Mouse (Mus musculus) intestine, embryonic 14.5 days (tissue): ENCODE results near the gene Rpusd3. TPM values are rescaled to one million over a fixed set of nuclear protein-coding genes. Genes with fewer than 3 reads are reported as not detected.

Source experiments
- ATAC-seq: fragments of 200-750 bp; cut with Nextera tagmentation; replicated peaks from 2 replicates; pipeline ENCODE4 v1.8.0; 2017; ENCODE audit warnings: low read depth, moderate number of reproducible peaks, moderate TSS enrichment, moderate library complexity; ENCODE audit not compliant: low FRiP score, low TSS enrichment
- DNase-seq: peaks from one replicate; pipeline ENCODE4 v3.0.0-alpha.2; 2018; ENCODE audit warnings: low spot score
- H3K27ac ChIP-seq: fragments of 300-500 bp; sonication (generic); 2 replicates; pipeline ENCODE4 v1.5.1; 2014; ENCODE audit warnings: low read depth, mild to moderate bottlenecking, control low read depth
- H3K27me3 ChIP-seq: fragments of 300-500 bp; sonication (generic); replicated peaks from 2 replicates; pipeline ENCODE4 v1.6.1; 2014; ENCODE audit warnings: low read length, control low read depth; ENCODE audit not compliant: control insufficient read depth, insufficient read depth
- H3K36me3 ChIP-seq: fragments of 300-500 bp; sonication (generic); 2 replicates; pipeline ENCODE4 v1.6.1; 2014; ENCODE audit warnings: low read length, control low read depth; ENCODE audit not compliant: control insufficient read depth, insufficient read depth
- H3K4me1 ChIP-seq: fragments of 300-500 bp; sonication (generic); replicated peaks from 2 replicates; pipeline ENCODE4 v1.6.1; 2014; ENCODE audit warnings: low read length, control low read depth, mixed read lengths; ENCODE audit not compliant: control insufficient read depth, insufficient read depth
- H3K4me2 ChIP-seq: fragments of 300-500 bp; sonication (generic); 2 replicates; pipeline ENCODE4 v1.6.1; 2014; ENCODE audit warnings: low read length
- H3K4me3 ChIP-seq: fragments of 300-500 bp; sonication (generic); 2 replicates; pipeline ENCODE4 v1.5.1; 2014; ENCODE audit warnings: low read depth, low read length, control low read depth, mixed read lengths
- H3K9ac ChIP-seq: fragments of 300-500 bp; sonication (generic); 2 replicates; pipeline ENCODE4 v1.6.1; 2014; ENCODE audit warnings: mild to moderate bottlenecking, low read length
- H3K9me3 ChIP-seq: fragments of 300-500 bp; sonication (generic); 2 replicates; pipeline ENCODE4 v1.6.1; 2016; ENCODE audit warnings: low read length, control low read depth; ENCODE audit not compliant: control insufficient read depth
- WGBS: fragments of 180-500 bp; shearing (Covaris S2); extraction: QIAGEN DNeasy Blood & Tissue Kit; methylation state at CpG from one replicate; pipeline ENCODE4 v1.1.7; 2014; 5-methylcytosine and 5-hydroxymethylcytosine counted together
- polyA plus RNA-seq: library from polyadenylated mRNA; unstranded; fragments of >200 nt; fragmentation: Nextera tagmentation; extraction: Ambion mirVana; gene quantifications from 2 replicates; pipeline ENCODE4 v1.2.1, GENCODE M21; 2014

Rpusd3 gene
- polyA plus RNA-seq, 1 experiment from 2014 or later = 27.4 TPM

DNA sequence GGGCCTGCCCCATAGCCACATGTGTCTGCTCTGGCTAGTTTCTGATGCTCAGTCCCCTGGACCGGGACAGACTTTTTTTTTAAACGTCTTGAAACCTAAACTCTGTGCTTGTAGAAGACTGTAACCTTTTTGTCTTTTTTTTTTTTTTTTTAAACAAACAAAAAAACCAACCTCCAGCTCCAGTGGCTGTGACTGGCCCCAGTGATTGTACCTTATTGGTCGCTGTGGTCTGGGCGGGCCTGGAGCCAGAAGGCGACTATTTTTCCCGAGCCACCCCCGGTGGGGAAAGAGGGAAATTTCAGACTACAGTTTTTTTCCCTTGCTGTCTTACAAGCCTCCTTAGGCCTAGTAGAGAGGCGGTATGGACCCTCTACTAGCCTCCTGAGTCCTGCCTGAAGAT lies 30.2 kb downstream of the Rpusd3 start, which contains the start of gene Ttll3:
Gene Ttll3, plus strand, starts transcription at position 301 of the 400 bp plus-strand sequence.
- H3K27me3 ChIP-seq = no peaks in the 10 kb centered on the region
- ATAC-seq (no peak), DNase-seq (no peak)
- H3K4me1 ChIP-seq = peaks cover 6% of the 10 kb centered on the region; the same call in 1 of the 2 replicates
- no peak within 1 kb of the TSS for H3K9ac ChIP-seq
- no peak within 1 kb of the TSS for H3K27ac ChIP-seq
- no peak within 1 kb of the TSS for H3K4me3 ChIP-seq
- WGBS = 63% methylated on average over 8 of the region's 8 CpGs
- no peaks in the 10 kb centered on the region for H3K9me3 ChIP-seq
- peaks cover 68% of the 10 kb centered on the region for H3K36me3 ChIP-seq
- no peak within 1 kb of the TSS for H3K4me2 ChIP-seq

DNA sequence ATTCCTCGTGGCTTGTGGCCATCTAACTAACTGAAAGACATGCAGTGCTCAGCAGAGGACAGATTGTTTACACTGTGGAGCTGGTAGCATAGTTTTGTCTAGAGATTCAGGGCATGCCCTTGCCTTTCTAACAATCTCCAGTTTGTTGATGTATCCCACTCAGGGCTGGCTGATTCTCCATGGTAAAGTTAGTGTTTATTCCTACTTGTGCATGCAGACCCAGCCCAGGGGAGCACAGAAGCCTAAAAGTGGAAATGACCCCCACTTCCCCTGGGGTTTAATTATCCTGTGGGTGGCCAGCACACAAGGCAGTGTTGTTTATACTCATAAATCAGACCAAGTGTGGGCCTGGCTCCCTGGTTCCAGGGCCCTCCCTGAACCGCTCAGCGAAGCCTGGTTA lies 33.1 kb downstream of the Rpusd3 start:
- H3K4me1 ChIP-seq = no peaks in the 10 kb centered on the region
- H3K4me2 ChIP-seq = no peak overlapping the region
- H3K4me3 ChIP-seq = no peak overlapping the region
- H3K9ac ChIP-seq = no peak overlapping the region
- no peaks in the 10 kb centered on the region for H3K9me3 ChIP-seq
- DNase-seq (no peak), ATAC-seq (no peak)
- H3K27ac ChIP-seq = no peak overlapping the region
- WGBS = 28% methylated on average over 3 of the region's 3 CpGs
- H3K27me3 ChIP-seq = no peaks in the 10 kb centered on the region
- H3K36me3 ChIP-seq = peaks cover 98% of the 10 kb centered on the region

DNA sequence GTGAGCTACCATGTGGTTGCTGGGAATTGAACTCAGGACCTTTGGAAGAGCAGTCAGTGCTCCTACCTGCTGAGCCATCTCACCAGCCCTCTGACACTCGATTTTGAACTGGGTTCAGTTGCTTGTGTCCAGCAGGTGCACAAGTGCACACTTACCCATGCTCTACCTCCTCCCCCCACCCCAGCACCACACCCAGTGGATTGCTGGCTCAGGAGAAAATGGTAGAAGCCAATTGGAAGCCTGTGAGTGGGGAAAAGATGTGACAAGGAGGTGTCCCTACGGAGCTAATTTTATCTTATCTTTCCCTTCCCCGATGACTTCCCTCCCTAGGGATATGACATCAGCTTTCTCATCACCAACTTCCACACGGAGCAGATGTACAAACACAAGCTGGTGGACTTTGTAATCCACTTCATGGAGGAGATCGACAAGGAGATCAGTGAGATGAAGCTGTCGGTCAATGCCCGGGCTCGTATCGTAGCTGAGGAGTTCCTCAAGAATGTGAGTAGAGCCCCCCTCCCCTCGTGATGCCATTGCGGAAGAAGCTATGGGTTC lies 33.9 kb downstream of the Rpusd3 start:
- H3K4me2 ChIP-seq = no peak overlapping the region
- no peaks in the 10 kb centered on the region for H3K9me3 ChIP-seq
- peaks cover 100% of the 10 kb centered on the region for H3K36me3 ChIP-seq
- 0 out of 2 replicates have a peak overlapping the region, but pooled peaks have one; percentile 41 for H3K27ac ChIP-seq
- H3K9ac ChIP-seq = no peak overlapping the region
- no peak overlapping the region for H3K4me3 ChIP-seq
- no peaks in the 10 kb centered on the region for H3K4me1 ChIP-seq
- no peak for ATAC-seq
- DNase-seq = no peak
- no peaks in the 10 kb centered on the region for H3K27me3 ChIP-seq
- 52% methylated on average over 11 of the region's 11 CpGs for WGBS

DNA sequence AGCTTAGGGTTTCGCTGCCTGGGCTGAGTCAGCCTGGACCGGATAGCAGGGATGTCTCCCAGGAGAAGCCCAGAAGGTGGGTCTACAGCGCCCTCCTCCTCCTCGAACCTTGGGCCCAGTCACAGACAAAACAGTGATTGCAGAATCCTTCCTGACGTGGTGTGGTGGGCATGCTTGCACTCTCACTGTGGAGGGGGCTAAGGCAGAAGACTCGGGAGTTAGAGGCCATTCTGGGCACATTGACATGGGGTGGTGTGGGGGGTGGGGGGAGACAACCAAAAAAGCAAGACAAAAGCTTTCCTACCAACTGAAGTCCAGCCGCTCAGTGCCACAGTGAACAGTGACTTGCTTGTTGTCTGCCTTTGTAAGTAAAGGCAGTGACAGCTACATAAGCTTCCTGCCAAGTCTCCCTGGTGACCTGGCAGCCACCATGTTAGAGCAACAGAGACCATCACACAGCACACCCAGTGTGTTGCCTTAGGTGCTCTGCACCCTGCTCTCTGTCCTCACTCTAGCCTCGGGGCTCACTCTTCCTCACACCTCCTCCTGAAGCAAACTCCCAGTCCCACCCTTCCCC lies 34.7 kb downstream of the Rpusd3 start:
- DNase-seq (no peak), ATAC-seq (no peak)
- Histone ChIP-seq H3K27me3 (no peaks in the 10 kb centered on the region), H3K9me3 (no peaks in the 10 kb centered on the region), H3K4me1 (peaks cover 2% of the 10 kb centered on the region), H3K4me2 (no peak overlapping the region), H3K27ac (no peak overlapping the region), H3K9ac (no peak overlapping the region), H3K4me3 (no peak overlapping the region), H3K36me3 (peaks cover 92% of the 10 kb centered on the region)
- 93% methylated on average over 8 of the region's 8 CpGs for WGBS

DNA sequence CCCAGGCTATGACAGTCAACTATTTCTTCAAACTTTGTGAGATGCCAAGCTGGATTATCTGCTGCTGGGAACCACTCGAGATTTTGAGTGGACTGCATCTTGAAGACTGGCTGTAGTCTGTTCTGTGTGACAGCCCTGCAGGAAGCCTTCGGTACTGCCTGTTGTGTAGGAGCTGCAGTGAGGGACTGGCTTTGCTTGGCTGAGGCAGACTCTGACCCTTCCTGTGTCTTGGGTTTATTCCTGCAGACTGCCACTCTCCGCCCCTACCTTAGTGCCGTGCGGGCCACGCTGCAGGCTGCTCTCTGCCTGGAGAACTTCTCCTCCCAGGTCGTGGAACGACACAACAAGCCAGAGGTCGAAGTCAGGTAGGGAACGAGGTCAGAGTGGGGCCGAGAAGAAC lies 38.7 kb downstream of the Rpusd3 start:
- WGBS = 90% methylated on average over 11 of the region's 11 CpGs
- no peak for DNase-seq
- no peak for ATAC-seq
- Histone ChIP-seq H3K27ac (no peak overlapping the region), H3K4me3 (no peak overlapping the region), H3K27me3 (no peaks in the 10 kb centered on the region), H3K9ac (no peak overlapping the region), H3K4me2 (no peak overlapping the region), H3K4me1 (peaks cover 10% of the 10 kb centered on the region), H3K36me3 (peaks cover 56% of the 10 kb centered on the region), H3K9me3 (no peaks in the 10 kb centered on the region)

DNA sequence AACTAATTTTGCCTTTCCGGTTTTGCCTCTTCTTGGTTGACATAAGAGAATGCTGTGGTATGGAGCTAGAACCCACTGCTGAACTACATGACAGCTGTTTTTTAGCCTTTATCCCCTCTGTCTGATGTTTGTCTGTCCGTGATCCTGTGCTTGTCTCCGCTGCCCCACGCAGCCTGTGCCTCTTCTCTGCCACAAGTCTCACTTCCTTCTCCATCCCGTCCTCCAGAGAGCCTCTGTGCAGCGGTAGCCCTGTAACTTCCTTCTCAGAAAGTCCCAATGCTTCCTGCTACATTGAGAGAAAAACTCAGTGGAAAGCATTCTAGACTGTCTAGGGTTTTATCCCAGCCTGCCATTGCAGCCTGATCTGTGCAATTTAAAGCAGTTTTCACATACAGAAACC lies 39.9 kb downstream of the Rpusd3 start:
- peak overlapping the region; percentile 98 for H3K4me2 ChIP-seq
- H3K4me1 ChIP-seq = peaks cover 10% of the 10 kb centered on the region
- no peaks in the 10 kb centered on the region for H3K27me3 ChIP-seq
- WGBS = 79% methylated on average over 6 of the region's 6 CpGs
- DNase-seq = no peak
- no peak overlapping the region for H3K27ac ChIP-seq
- H3K9ac ChIP-seq = peak overlapping the region; percentile 94
- peaks cover 56% of the 10 kb centered on the region for H3K36me3 ChIP-seq
- H3K4me3 ChIP-seq = peak overlapping the region; percentile 68
- no peaks in the 10 kb centered on the region for H3K9me3 ChIP-seq
- ATAC-seq = no peak

GRCm38 (mm10) chr6:113377496-113378385 lies 41.4 kb downstream of the Rpusd3 start, which contains the start of the genes Tada3 and Arpc4:
Gene Tada3, minus strand, starts transcription at chr6:113377883.
Gene Arpc4, plus strand, starts transcription at chr6:113378115.
- H3K36me3 ChIP-seq = peaks cover 56% of the 10 kb centered on the region
- peaks cover 10% of the 10 kb centered on the region for H3K4me1 ChIP-seq
- no peaks in the 10 kb centered on the region for H3K27me3 ChIP-seq
- peak within 1 kb of the TSS; percentile 94 for H3K9ac ChIP-seq
- peak within 1 kb of the TSS; percentile 98 for H3K4me2 ChIP-seq
- peak; percentile 98 for ATAC-seq
- peak within 1 kb of the TSS; percentile 68 for H3K4me3 ChIP-seq
- peak; percentile 99 for DNase-seq
- WGBS = 1% methylated on average over 61 of the region's 61 CpGs
- peak within 1 kb of the TSS; percentile 97 for H3K27ac ChIP-seq
- no peaks in the 10 kb centered on the region for H3K9me3 ChIP-seq

DNA sequence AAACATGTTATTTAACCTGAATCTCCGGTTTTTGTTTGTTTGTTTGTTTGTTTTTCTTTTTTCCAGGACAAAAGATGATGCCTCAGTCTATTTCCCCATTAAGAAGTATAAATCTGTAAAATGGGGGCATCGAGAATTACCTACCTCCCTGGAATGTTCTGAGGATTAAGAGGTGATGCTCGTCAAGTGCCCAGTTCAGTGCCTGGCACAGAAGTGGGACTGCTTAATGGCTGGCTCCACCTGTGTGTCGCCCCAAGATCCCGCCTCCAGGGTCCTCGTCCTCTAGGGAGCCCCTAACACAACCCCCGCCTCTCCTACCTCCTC lies 42.0 kb downstream of the Rpusd3 start:
- Histone ChIP-seq H3K4me1 (peaks cover 10% of the 10 kb centered on the region), H3K27ac (peak overlapping the region; percentile 97), H3K4me3 (peak overlapping the region; percentile 68), H3K9ac (peak overlapping the region; percentile 94), H3K9me3 (no peaks in the 10 kb centered on the region), H3K36me3 (peaks cover 56% of the 10 kb centered on the region), H3K27me3 (no peaks in the 10 kb centered on the region), H3K4me2 (peak overlapping the region; percentile 98)
- ATAC-seq = no peak
- DNase-seq = no peak
- 8% methylated on average over 7 of the region's 7 CpGs for WGBS
